18 mouse cellular contexts compared by ENCODE assay signal in genomic region chrX:158236206-158236605, GRCm38 (mm10).
A peak's percentile ranks its signal among the peaks of the same experiment; 100 is the strongest.
DNase-seq lines count a peak whose midpoint lies in the region; ATAC-seq and TF ChIP-seq lines count a peak whose summit lies in the region.
"Had no signal": no experiment of that assay in that cellular context is flagged by ENCODE, and none has a peak within 500 bp of the region (broad histone marks: within the 10 kb centered on the region; RNA-seq: fewer than 3 reads in every experiment).

No protein-coding gene starts in this region.

- TF ChIP-seq POLR2A in heart, adult 2 months (IDR thresholded peaks at IDR 0.05; ENCODE audit: insufficient read depth, low read depth, low read length), result no peak

- TF ChIP-seq CTCF in heart, adult 2 months (IDR thresholded peaks at IDR 0.05), result no peak

- intact Hi-C loops in left cerebral cortex, postnatal 36 days (cut with DNase I), result no loop called here
- intact Hi-C loops in heart, adult 2 months (cut with DNase I), result no loop called here

- 34% methylated on average over 5 of the region's 5 CpGs for WGBS in heart, adult 2 months

- H3K79me2 ChIP-seq in heart, adult 2 months (replicated peaks; ENCODE audit: control insufficient read depth, insufficient read depth, low read length), result no peaks in the 10 kb centered on the region

- H3K27me3 ChIP-seq in heart, adult 2 months (ENCODE audit: control insufficient read depth, insufficient read depth, low read length), result no peaks in the 10 kb centered on the region
- H3K27me3 ChIP-seq: embryonic facial prominence, embryonic 12.5 days; kidney, embryonic 15.5 days; liver, embryonic 13.5 days; midbrain, embryonic 13.5 days; neural tube, embryonic 13.5 days had no signal

- no peak overlapping the region for H3K9ac ChIP-seq in heart, adult 2 months (ENCODE audit: low read depth, low read length)
- H3K9ac ChIP-seq: embryonic facial prominence, embryonic 12.5 days; kidney, embryonic 15.5 days; liver, embryonic 13.5 days; midbrain, embryonic 13.5 days; neural tube, embryonic 13.5 days had no signal

- ATAC-seq in common myeloid progenitor, adult 5-6 weeks (replicated peaks; ENCODE audit: low read depth, poor library complexity, severe bottlenecking), result 0 out of 2 replicates have a peak, but pooled peaks have one; percentile 50
- ATAC-seq: activated CD4-positive, CD25-positive, alpha-beta regulatory T cell, adult 4 months; midbrain, embryonic 13.5 days had no signal

- no peaks in the 10 kb centered on the region for H3K36me3 ChIP-seq in heart, adult 2 months (ENCODE audit: control insufficient read depth, insufficient read depth, low read length)
- H3K36me3 ChIP-seq: embryonic facial prominence, embryonic 12.5 days; kidney, embryonic 15.5 days; limb, embryonic 10.5 days; liver, embryonic 13.5 days; midbrain, embryonic 13.5 days; neural tube, embryonic 13.5 days had no signal

- no peaks in the 10 kb centered on the region for H3K4me1 ChIP-seq in heart, adult 2 months (ENCODE audit: control insufficient read depth, insufficient read depth, low read length)
- H3K4me1 ChIP-seq: embryonic facial prominence, embryonic 12.5 days; kidney, embryonic 15.5 days; limb, embryonic 10.5 days; liver, embryonic 13.5 days; midbrain, embryonic 13.5 days; neural tube, embryonic 13.5 days had no signal

- DNase-seq in layer of hippocampus, adult 11-12 months (ENCODE audit: low spot score), result peak; percentile 6
- no peak for DNase-seq in layer of hippocampus, postnatal 25 days (ENCODE audit: extremely low spot score in 1 of 2, low spot score in 1 of 2)
- peak; percentile 2 for DNase-seq in CD4-positive helper T cell, adult 2 months (ENCODE audit: low read depth, low spot score)
- DNase-seq in left cerebral cortex, postnatal 36 days (ENCODE audit: low spot score in 2 of 2), result peak; percentile 8
- no peak for DNase-seq in heart, adult 2 months
- DNase-seq in lung, postnatal 25 days (ENCODE audit: low spot score), result no peak
- DNase-seq in ovary, adult 18-20 months (ENCODE audit: low spot score), result no peak
- DNase-seq: cerebellum, adult 18-20 months; heart, postnatal 14 days; liver, embryonic 13.5 days; lung, postnatal 14 days had no signal

- H3K27ac ChIP-seq in heart, adult 2 months, result no peak overlapping the region
- H3K27ac ChIP-seq: embryonic facial prominence, embryonic 12.5 days; kidney, embryonic 15.5 days; limb, embryonic 10.5 days; liver, embryonic 13.5 days; midbrain, embryonic 13.5 days; neural tube, embryonic 13.5 days had no signal

- no peak overlapping the region for H3K4me3 ChIP-seq in heart, adult 2 months
- H3K4me3 ChIP-seq: embryonic facial prominence, embryonic 12.5 days; kidney, embryonic 15.5 days; limb, embryonic 10.5 days; liver, embryonic 13.5 days; midbrain, embryonic 13.5 days; neural tube, embryonic 13.5 days had no signal

- TF ChIP-seq EP300 in heart, adult 2 months (IDR thresholded peaks at IDR 0.05; ENCODE audit: insufficient read depth, low read depth, low read length), result no peak

Comparison
In these comparisons a context has a peak if more than half of its experiments do, and no peak if none do; other contexts are left out.
1. DNase-seq: peak in layer of hippocampus, adult 11-12 months (single experiment), CD4-positive helper T cell, adult 2 months (single experiment) and left cerebral cortex, postnatal 36 days (2 of 2); none in layer of hippocampus, postnatal 25 days (0 of 2), heart, adult 2 months (0 of 2), lung, postnatal 25 days (single experiment) and ovary, adult 18-20 months (single experiment).